Mouse (Mus musculus): Measurements from ENCODE around the gene Gldn. TPM values are rescaled to one million over a fixed set of nuclear protein-coding genes. Genes with fewer than 3 reads are reported as not detected.

Gene Gldn
- under 1 TPM; 0.25 to 0.41 TPM for total RNA-seq (2021)
- long read RNA-seq, experiment 1: 0 reads
- long read RNA-seq, experiment 2: 0 reads

DNA sequence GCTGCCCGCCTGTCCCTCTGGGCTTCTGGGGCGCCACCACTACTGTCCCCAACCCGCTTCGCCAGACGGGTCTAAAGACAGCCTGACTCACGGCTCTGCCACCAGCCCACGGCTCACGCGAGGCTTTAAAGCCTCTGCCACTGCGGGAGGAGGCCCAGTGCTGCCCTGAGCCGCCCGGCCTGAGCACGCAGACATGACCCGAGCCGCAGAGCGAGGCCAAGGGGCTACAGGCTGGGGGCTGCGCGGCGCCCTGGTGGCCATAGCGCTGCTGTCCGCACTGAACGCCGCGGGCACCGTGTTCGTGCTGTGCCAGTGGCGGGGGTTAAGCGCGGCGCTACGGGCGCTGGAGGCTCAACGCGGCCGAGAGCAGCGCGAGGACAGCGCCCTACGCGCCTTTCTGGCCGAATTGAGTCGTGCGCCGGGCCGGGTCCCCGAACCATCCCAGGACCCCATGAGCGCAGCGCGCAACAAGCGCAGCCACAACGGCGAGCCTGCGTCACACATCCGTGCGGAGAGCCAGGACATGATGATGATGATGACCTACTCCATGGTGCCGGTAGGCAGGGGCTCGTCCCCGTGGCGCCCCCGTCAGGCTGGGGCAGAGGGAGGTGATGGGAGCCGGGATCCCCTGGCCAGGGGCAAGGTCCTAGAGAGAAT, at the start of gene Gldn:
Gene Gldn (plus strand): TSS at position 156 of the 657 bp plus-strand sequence.
- Histone ChIP-seq H3K27ac (peak within 1 kb of the TSS; percentile 12; the same call in 1 of the 2 replicates), H3K4me3 (peak within 1 kb of the TSS; percentile 55)
- no peak for DNase-seq
- intact Hi-C loops (cut with DNase I): no loop called here
- no peak for TF ChIP-seq CTCF (IDR thresholded peaks at IDR 0.05)

- TF ChIP-seq CTCF (IDR thresholded peaks at IDR 0.05): no peak
- no peak for DNase-seq
- intact Hi-C loops (cut with DNase I): no loop called here
- H3K27ac ChIP-seq: no peak overlapping the region
- H3K4me3 ChIP-seq: no peak overlapping the region
These were observed 41.2 kb upstream of the Gldn start for GRCm38 (mm10) chr9:54244869-54245665.

DNA sequence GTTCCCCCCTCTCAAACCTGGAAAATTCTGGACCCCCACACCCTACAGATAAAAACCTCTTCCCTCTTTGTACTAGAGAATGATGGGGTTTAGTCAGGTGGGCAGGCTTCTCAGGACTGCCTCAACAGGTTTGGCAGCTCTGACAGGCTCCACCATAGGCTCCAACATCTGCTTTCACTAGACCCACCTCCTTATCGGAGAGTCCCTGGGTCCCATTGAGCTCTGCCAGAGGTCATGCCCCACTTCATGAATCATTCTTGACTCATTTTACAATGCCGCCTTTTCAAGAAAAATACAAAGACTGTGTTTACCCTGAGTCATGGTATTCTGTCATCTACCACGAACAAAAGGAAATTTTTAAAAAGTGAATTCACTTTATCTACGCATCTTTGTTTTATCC, 21.5 kb upstream of the Gldn start:
- no peak for TF ChIP-seq CTCF (IDR thresholded peaks at IDR 0.05)
- intact Hi-C loops (cut with DNase I): no loop called here
- no peak for DNase-seq
- H3K27ac ChIP-seq: no peak overlapping the region
- H3K4me3 ChIP-seq: no peak overlapping the region

DNA sequence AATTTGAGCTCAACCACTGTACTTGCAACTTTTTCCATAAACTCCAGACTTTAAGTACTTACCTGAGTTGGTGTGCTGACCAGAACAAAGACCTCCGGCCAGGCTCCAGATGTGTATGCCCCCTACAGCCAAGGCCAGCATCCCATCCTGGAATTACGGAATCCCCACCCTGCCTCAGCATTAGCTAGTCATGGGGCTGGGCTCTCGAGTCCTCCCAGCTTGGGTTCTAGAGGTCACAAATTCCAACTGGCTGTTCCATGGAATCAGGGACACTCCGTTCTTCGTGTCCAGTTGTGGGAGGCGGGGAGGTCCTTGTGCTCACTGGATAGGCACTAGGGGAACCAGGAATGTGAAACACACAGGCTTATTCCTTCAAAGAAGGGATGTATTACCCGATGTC, 18.3 kb upstream of the Gldn start, which contains the start of gene Cyp19a1:
Gene Cyp19a1 (minus strand): TSS at position 101 of the 400 bp plus-strand sequence.
- no peak for TF ChIP-seq CTCF (IDR thresholded peaks at IDR 0.05)

GRCm38 (mm10) chr9:54269987-54270386, 16.3 kb upstream of the Gldn start:
- no peak for TF ChIP-seq CTCF (IDR thresholded peaks at IDR 0.05)
- intact Hi-C loops (cut with DNase I): no loop called here
- DNase-seq: no peak
- H3K4me3 ChIP-seq: no peak overlapping the region
- H3K27ac ChIP-seq: no peak overlapping the region

More for the DNA sequence above, 18.3 kb upstream of the Gldn start, which contains the start of gene Cyp19a1:
- Histone ChIP-seq H3K27ac (no peak within 1 kb of the TSS), H3K4me3 (no peak within 1 kb of the TSS)
- intact Hi-C loops (cut with DNase I): no loop called here
- no peak for DNase-seq

GRCm38 (mm10) chr9:54270889-54271288, 15.4 kb upstream of the Gldn start:
- DNase-seq: no peak
- intact Hi-C loops (cut with DNase I): no loop called here
- no peak for TF ChIP-seq CTCF (IDR thresholded peaks at IDR 0.05)
- Histone ChIP-seq H3K27ac (no peak overlapping the region), H3K4me3 (no peak overlapping the region)

- no peak overlapping the region for H3K4me3 ChIP-seq
- intact Hi-C loops (cut with DNase I): no loop called here
- no peak for TF ChIP-seq CTCF (IDR thresholded peaks at IDR 0.05)
These were observed 11.0 kb upstream of the Gldn start for GRCm38 (mm10) chr9:54275283-54275682.

GRCm38 (mm10) chr9:54279046-54279589, 7.2 kb upstream of the Gldn start:
- no peak for DNase-seq
- intact Hi-C loops (cut with DNase I): no loop called here
- no peak overlapping the region for H3K27ac ChIP-seq
- TF ChIP-seq CTCF (IDR thresholded peaks at IDR 0.05): no peak
- H3K4me3 ChIP-seq: no peak overlapping the region

More at GRCm38 (mm10) chr9:54275283-54275682, 11.0 kb upstream of the Gldn start:
- no peak for DNase-seq
- no peak overlapping the region for H3K27ac ChIP-seq

DNA sequence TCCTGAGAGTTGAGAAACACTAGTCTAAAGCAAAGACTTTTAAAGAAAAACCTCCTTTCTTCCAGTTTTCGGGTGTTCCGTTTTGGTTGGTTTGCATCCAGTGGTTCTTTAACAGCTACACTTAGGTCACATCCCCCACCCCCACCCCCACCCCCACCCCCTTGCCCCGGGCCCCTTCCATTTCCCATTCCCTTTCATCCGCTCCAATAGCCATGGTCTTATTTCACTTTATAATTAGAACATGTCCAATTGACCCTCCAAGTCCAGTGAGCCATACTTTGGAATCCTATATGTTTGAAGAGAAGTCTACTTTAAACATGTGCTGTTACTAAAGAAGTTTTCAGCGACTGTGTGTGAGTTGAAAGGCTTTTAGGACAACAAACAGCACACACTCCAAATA, 1.5 kb downstream of the Gldn start:
- no peak for DNase-seq
- Histone ChIP-seq H3K4me3 (no peak overlapping the region), H3K27ac (no peak overlapping the region)
- no peak for TF ChIP-seq CTCF (IDR thresholded peaks at IDR 0.05)
- intact Hi-C loops (cut with DNase I): no loop called here

DNA sequence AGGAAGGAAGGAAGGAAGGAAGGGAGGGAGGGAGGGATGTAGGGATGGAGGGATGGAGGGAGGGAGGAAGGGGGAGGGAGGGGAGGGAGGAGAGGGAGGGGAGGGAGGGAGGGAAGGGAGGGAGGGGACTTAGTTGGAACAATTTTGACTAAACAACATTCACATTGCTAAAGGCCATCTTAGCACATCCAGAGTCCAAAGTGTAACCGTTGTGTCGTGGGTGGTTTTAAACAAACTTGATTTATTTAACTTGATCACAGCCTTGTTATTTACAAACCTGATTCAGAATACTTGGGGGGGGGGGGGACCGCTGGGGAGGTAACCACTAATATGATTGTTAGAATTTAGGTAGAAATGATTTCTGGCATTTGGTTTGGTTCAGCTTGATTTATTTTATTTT, 13.1 kb downstream of the Gldn start:
- Histone ChIP-seq H3K27ac (no peak overlapping the region), H3K4me3 (no peak overlapping the region)
- no peak for TF ChIP-seq CTCF (IDR thresholded peaks at IDR 0.05)
- intact Hi-C loops (cut with DNase I): no loop called here
- no peak for DNase-seq

DNA sequence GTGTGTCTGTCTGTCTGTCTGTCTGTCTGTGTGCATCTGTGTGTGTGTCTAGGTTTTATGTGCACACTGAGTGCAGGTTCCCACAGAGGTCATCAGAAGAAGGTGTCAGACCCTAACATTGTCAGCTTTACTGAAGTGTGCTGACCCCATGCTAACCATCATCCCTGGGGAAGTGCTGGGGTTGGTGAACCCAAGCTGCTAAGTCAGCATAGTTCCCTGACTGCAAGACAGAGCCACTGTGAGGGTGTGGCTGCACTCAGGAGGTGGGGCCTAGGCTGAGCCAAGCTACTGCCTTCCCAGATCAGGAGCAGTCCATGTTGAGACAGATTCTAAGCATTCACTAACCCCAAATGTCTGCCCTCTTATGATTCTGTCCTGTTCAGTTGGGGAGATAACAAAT, 13.5 kb downstream of the Gldn start:
- no peak for DNase-seq
- intact Hi-C loops (cut with DNase I): no loop called here
- Histone ChIP-seq H3K27ac (no peak overlapping the region), H3K4me3 (no peak overlapping the region)
- no peak for TF ChIP-seq CTCF (IDR thresholded peaks at IDR 0.05)

GRCm38 (mm10) chr9:54301255-54301654, 15.0 kb downstream of the Gldn start:
- no peak overlapping the region for H3K27ac ChIP-seq
- intact Hi-C loops (cut with DNase I): no loop called here
- DNase-seq: peak; percentile 53
- no peak overlapping the region for H3K4me3 ChIP-seq
- no peak for TF ChIP-seq CTCF (IDR thresholded peaks at IDR 0.05)

DNA sequence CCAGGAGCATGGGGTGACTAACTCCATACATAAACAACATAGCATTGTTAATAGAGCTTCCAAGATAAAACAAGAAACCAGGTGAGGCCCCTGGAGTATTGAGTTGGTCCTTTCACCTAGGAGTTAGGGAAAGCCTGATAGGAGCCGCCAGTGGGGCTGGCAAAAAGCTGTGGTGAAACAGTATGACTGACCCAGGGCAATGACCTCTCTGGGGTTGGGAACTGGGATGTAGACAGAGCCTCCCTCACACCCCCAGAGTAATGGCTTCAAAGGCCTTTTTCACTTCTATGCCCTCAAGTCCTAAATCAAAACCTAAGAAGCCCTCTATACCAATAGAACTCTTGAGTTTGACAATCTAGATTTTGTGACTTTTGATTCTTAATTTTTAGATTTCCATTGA, 21.9 kb downstream of the Gldn start:
- DNase-seq: no peak
- no peak overlapping the region for H3K27ac ChIP-seq
- TF ChIP-seq CTCF (IDR thresholded peaks at IDR 0.05): no peak
- intact Hi-C loops (cut with DNase I): no loop called here
- no peak overlapping the region for H3K4me3 ChIP-seq
